Mouse (Mus musculus) ovary, postnatal 14 days (tissue): Measurements from ENCODE around the gene Retreg1.

Experiments used
- DNase-seq: peaks from one replicate; pipeline ENCODE4 v3.0.0; 2022; ENCODE audit warnings: low spot score

Gene Retreg1

GRCm38 (mm10) chr15:25920886-25921285 is 77.9 kb downstream of the Retreg1 start:
- DNase-seq = no peak

DNA sequence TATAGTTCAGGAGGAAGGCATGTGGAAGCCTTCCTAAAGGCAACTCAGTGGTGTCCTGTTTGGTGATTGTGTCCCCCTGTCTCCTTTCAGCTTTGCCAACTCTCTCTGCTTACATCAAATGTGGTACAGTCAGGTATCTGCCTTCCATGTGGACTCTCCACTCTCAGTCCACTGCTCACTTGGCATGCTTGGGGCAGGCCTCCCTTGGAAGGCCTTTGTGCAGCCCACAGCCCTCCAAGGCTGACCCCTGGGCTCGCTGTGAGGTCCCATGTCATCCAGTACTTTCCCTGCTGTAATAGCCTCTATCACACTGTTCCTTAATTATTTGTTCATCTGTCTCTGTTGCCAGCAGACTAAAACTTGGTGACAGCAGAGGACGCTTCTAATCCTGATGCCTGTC is 79.0 kb downstream of the Retreg1 start:
- no peak for DNase-seq

- no peak for DNase-seq
Observed at GRCm38 (mm10) chr15:25923916-25924315, 80.9 kb downstream of the Retreg1 start.

GRCm38 (mm10) chr15:25926171-25926570 is 83.2 kb downstream of the Retreg1 start:
- DNase-seq = no peak

- no peak for DNase-seq
Observed at GRCm38 (mm10) chr15:25927106-25927505, 84.1 kb downstream of the Retreg1 start.

DNA sequence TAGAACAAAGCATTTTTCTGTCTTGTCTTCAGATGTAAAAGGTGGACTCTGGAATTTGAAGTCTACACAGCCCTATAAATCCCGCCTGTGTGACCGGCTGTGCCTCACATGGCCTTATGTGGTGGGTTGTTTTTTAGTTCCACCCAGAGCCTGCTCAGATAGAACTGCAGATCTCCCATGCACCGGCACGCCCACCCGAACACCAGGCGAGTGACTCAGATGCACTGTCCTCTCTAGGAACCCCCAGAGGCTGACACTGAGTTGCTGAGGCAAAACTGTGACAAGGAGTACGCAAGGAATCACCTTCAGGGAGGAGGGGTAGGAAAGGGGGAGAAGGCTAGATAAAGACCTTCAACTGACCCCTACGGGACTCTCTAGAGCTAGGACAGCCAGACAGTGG is 85.0 kb downstream of the Retreg1 start:
- no peak for DNase-seq

- no peak for DNase-seq
Observed at GRCm38 (mm10) chr15:25928831-25929230, 85.9 kb downstream of the Retreg1 start.

DNA sequence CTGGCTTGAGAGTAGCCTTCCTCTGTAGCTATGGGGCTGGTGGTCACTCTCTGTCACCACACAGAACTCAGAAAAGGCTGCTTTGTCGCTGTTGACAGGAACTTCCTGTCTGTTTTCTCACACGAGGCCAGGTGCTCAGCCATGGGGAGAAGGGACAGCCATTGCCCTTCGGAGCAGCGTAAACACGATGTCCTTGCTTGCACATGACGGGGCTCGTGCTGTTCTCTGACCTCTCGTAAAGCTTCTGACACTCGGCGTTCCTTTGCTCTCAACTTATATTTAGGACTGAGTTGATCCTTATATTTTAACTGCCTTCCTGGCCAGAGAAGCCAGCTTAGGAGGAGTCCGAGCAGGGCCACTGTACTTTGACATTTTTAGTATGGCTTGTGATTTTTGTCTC is 86.5 kb downstream of the Retreg1 start:
- no peak for DNase-seq

GRCm38 (mm10) chr15:25929936-25930335 is 87.0 kb downstream of the Retreg1 start:
- peak; percentile 19 for DNase-seq

DNA sequence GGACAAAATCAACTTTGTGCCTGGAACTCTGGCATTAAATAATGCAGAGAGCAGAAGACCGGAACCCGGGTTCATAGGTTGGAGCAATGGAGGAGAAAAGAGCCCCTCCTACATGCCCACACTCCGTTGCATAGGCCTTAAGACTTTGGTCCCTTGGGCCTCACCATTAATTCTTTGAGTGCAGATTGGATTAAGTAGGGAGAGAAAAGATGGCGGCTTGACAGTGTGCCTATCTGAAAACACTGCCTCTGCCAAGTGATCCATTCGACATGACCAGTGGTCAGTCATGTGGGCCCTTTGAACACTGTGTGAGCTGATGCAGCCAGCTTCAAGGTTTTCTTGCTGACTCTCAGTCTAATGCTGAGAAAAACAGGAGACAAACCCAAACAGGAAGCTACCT is 87.7 kb downstream of the Retreg1 start:
- no peak for DNase-seq

DNA sequence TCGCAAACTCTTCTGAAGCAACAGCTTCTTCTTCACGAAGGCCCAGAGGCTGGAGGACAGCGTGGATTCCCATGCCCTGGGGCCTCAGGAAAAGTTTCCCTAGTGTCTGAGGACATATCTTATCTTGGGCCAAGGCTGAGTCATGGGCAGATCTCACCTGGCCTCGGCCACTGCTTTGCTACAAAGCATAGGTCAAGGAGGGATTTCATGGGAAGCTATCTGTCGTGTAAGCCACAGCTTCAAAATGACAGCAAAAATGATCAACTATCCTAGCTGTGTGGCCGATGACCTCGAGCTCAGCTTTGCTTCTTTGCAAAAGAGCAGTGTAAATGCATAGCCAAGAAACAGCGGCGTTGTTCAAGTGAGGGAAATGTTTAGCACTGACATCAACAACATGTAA is 89.5 kb downstream of the Retreg1 start:
- DNase-seq = no peak

GRCm38 (mm10) chr15:25932937-25933684 is 90.1 kb downstream of the Retreg1 start:
- peak; percentile 60 for DNase-seq

DNA sequence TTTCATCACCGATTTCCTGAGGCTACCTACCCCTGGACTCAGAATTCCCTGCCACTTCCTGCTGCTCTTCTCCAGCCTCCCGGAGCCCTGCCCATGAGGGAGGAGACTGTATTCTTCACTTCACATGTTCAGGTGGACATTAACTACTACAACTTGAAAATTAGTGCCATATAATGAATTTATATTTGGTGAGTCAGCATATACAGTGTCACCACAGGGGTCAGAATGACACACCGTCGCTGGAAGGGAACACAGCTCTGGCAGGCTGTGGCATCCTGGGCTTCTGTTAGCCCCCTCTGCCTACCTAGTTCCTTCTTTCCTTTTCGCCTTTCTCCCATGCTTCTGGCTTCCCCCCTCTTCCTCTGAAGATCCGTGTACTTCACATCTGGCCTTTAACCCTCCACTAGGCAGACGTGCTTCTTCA is 90.7 kb downstream of the Retreg1 start:
- DNase-seq = no peak

DNA sequence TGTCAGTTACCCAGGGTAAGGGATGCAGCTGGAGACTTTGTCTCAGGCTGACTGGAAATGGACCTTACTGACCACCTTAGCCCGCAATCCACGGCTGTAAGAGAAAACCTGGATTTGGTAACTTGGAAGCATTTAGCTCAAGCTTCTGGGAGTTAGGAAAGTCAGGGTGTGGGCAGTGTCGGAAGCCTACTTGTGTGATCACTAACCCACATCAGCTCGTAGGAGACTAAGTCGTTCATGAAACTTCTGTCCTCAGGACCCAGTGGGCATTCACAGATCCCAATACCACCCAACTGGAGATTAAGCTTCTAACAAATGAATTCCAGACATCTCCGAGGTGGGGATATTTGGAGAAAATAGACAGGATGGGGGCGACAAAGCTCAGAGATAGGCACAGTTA is 91.4 kb downstream of the Retreg1 start:
- DNase-seq = no peak

GRCm38 (mm10) chr15:25938496-25938895 is 95.5 kb downstream of the Retreg1 start:
- no peak for DNase-seq

GRCm38 (mm10) chr15:25940397-25941377 is 97.7 kb downstream of the Retreg1 start:
- DNase-seq = no peak

DNA sequence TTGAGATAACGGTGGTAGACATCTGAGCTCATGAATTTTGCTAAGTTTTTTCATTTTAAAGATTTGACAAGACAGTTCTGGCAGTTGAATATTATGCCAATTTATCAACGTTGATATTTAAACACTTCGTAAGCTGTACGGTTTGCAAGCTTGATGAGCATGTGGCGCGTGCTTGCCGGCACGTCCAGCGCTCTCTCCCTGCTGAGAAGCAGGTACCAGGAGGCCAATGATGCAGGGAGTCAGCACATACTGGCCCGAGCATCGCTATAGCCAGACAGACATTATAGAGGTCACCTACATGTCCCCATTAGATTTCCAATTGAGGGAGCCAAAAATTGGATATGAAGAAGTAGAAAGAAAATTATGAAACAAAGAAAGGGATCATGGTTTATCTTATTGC is 98.5 kb downstream of the Retreg1 start:
- DNase-seq = no peak

DNA sequence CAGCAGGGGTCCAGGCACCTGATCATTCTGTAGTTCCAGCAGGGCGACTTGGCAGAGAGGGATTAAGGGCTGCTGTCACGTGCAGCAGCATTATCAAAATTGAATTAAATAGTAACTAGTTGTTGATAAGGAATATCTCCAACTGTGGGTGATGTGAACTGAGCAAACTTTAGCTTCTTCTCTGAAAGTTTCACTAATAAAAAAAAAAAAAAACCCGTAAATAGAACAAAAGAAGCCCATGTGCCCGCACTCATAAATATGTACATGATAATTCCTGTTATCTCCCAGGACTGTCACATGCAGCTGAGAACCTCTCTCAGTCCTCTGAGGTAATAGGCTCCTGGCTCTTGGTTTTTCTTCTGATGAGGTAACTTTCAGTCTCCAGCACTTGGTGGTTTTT is 99.4 kb downstream of the Retreg1 start:
- no peak for DNase-seq

- no peak for DNase-seq
Observed at GRCm38 (mm10) chr15:25943386-25944137, 100.6 kb downstream of the Retreg1 start.

DNA sequence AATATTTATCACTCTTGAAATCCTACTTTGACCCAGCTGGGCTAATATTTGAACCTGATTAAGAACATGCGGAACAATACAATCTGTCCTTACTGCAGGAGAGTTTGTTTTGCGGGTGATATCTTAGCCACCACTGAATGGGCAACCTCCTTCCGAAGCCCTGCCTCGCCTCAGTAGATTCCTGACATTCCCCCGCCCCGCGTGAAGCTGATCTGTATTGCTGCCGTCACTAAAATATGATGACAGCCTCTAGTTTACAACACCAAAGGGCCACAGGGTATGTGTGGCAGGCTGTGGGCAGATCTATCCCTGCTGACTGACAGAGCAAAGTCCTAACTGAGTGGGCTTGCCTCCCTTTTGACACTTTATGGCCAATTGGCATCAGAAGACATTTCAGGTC is 102.2 kb downstream of the Retreg1 start:
- DNase-seq = no peak

GRCm38 (mm10) chr15:25946482-25946881 is 103.5 kb downstream of the Retreg1 start:
- no peak for DNase-seq

DNA sequence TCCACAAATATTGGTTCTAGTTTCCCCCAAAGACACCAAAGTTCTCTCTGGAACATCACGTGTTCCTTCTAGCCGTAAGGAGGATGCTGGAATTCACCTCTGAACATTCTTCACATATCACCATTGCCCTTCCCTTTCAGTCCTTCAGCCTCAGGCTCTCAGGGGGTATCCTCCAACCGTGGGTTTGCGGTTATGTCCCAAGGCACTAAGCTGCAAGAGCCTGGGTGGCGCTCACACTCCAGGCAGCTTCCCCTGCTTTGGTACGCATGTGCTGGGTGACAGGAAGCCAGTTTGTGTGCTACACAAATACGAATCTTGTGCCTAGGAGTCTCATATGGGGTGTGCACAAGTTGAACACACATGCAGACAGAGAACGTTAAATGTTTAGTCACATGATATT is 104.4 kb downstream of the Retreg1 start:
- DNase-seq = no peak
